Mouse (Mus musculus): ENCODE results near the gene Spp1. TPM values are rescaled to one million over a fixed set of nuclear protein-coding genes. Genes with fewer than 3 reads are reported as not detected.

The Spp1 gene
- total RNA-seq, 4 experiments from 2014 or later = 0.75 to 4.6 (median 2.4) TPM

Other genes starting within 250 kb of the Spp1 start
- 1 to 10 TPM in 1 of 4 experiments, under 1 TPM in 3; 0.51 to 1.2 (median 0.68) TPM for gene Dmp1, start 232.5 kb upstream of the Spp1 start, total RNA-seq (2022)
- gene Ibsp, start 135.9 kb upstream of the Spp1 start, total RNA-seq (2022) = not detected
- gene Mepe, start 109.8 kb upstream of the Spp1 start, total RNA-seq (2022) = not detected
- gene Pkd2, start 24.3 kb downstream of the Spp1 start, total RNA-seq (2022) = 1 to 10 TPM; 6.1 to 9.3 (median 7.6) TPM
- gene BC005561, start 73.2 kb downstream of the Spp1 start, total RNA-seq (2022) = 1 to 10 TPM; 2.7 to 3.5 (median 3.3) TPM